Mouse (Mus musculus): Measurements from ENCODE around the gene Rhox2a.
"Not testable (repeated sequence)": the region's sequence is repeated elsewhere in the genome, so short reads cannot be mapped to it uniquely, and the experiment has no call there.

Rhox2a gene

DNA sequence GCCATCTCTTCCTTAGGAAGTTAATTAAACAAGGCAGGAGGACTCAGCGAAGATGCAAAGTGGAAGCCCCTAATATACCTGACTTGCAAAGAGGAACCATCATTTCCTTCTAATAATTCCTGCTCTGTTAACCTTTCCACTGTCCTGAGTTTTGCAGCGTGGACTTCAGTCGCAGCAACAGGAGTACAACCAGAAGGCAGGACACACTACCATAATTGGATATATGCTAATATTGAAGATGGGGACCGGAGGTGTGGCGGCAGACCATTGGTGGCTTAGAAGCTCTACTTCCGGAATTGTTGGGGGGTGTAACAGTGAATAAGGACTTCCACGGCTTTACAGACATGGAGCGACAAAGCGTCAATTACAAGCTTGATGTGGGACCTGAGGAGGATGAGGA lies at the start of gene Rhox2a:
Gene Rhox2a, plus strand, starts transcription at position 301 of the 400 bp plus-strand sequence.
- DNase-seq (ENCODE audit: low spot score): not testable (repeated sequence)

DNA sequence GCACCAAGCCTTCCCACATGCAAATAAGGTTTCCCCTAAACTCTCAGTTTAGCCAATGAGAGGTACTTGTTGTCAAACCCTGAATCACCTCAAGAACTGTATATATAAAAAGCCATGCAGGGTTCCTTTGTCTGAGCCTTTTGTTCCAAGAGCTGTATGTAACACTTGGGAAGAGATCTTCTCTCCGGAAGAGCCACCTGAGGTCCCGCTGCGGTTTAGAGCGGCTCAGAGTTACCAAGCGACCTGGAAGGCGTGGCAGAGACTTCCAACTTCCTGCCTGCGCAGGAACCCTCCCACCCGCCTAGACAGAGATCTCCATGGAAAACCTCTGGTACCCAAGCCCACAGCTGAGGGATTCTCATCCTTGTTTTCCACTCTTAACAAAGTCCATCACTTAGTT lies 46.1 kb upstream of the Rhox2a start:
- no peak for DNase-seq (ENCODE audit: low spot score)

DNA sequence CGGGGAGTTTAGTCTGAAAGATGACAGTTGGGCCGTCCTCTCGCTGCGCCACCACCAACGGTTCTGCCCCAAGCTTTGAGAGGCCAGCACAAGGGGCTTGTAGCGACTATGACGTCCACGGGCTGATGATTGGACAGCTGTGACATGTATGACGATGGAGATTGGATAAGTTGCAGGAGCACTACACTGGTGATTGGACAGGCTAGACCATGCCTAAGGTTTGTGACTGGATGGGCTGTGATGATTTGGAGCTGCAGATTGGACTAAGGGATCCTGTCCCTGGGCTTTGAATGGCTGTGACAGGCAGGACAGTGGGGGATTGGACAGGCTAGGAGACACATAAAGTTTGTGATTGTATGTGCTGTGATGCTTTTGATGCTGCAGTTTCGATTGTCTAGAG lies 33.8 kb upstream of the Rhox2a start, which contains the start of gene Gm9:
Gene Gm9, minus strand, starts transcription at position 101 of the 400 bp plus-strand sequence.
- no peak for DNase-seq (ENCODE audit: low spot score)

DNA sequence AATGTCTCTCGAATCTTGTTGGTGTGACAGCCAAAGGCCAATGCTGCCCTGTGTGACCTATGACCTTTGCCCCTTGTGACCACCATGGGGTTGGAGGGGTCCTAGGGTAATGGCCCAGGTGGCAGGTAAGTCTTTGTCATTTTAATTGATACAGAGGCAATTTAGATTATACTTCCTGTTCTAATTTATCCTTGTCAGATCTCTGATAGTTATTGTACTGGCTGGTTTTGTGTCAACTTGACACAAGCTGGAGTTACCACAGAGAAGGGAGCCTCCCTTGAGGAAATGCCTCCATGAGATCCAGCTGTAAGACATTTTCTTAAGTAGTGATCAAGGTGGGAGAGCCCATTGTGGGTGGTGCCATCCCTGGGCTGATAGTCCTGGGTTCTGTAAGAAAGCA lies 22.6 kb upstream of the Rhox2a start, which contains the start of gene Rhox1:
Gene Rhox1, minus strand, starts transcription at position 101 of the 400 bp plus-strand sequence.
- not testable (repeated sequence) for DNase-seq (ENCODE audit: low spot score)

DNA sequence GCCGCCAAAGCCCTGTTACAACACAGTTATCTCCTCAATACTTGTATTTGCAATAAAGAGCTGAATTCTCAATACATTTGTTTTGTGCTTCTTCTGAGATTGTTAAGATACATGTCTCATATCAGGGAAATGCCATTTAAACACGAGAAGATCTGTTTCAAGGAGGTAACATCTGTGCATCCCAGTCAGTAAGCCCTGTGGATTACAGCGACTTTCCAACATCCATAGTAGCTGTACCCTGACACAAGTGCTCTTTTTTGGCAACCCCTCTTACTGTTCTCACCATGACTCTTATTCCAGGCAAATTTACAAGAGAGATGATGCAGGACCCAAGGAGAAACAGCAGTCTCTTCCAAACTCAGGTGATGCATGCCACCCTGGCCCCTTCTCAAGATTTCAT lies 4.8 kb downstream of the Rhox2a start, which contains the start of gene Rhox3a:
Gene Rhox3a, plus strand, starts transcription at position 301 of the 400 bp plus-strand sequence.
- DNase-seq (ENCODE audit: low spot score): not testable (repeated sequence)

DNA sequence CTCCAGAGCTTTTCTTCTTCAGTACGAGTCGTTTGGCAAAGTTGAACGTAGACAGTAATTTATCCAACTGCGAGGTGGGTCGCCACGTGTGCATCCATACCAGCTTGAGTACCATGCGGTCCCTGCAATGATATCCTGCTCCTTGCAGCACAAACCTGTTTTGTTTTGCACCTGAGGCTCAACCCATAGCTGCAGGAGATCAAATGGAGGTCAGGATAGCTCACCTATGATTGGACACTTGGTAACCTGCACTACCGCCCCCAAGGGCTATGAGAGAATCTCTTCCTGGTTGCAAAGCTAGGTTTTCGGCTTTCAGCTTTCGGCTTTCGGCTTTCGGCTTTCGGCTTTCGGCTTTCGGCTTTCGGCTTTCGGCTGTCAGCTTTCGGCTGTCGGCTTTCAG lies 20.3 kb downstream of the Rhox2a start, which contains the start of gene Rhox4a:
Gene Rhox4a, plus strand, starts transcription at position 301 of the 400 bp plus-strand sequence.
- not testable (repeated sequence) for DNase-seq (ENCODE audit: low spot score)

Data from lung, postnatal 25 days (tissue).